Mouse (Mus musculus): ENCODE data around the gene Gm3269. TPM values are rescaled to one million over a fixed set of nuclear protein-coding genes. Genes with fewer than 3 reads are reported as not detected.
A peak's percentile ranks its signal among the peaks of the same experiment; 100 is the strongest.
"Not testable (repeated sequence)": the region's sequence is repeated elsewhere in the genome, so short reads cannot be mapped to it uniquely, and the experiment has no call there.

Gm3269 gene
- not detected in 2 replicates for polyA plus RNA-seq (2015; fragmentation: Nextera tagmentation; extraction: Ambion mirVana)

GRCm38 (mm10) chr14:4837806-4838205 lies at the start of gene Gm3269:
Gene Gm3269 (plus strand): TSS chr14:4838106.
- not testable (repeated sequence) for H3K27ac ChIP-seq (ENCODE audit: low read length); ATAC-seq; H3K4me1 ChIP-seq (ENCODE audit: control insufficient read depth, insufficient read depth, low read length); H3K27me3 ChIP-seq (ENCODE audit: control insufficient read depth, insufficient read depth, low read depth, low read length); H3K4me3 ChIP-seq (ENCODE audit: low read depth, low read length); H3K9me3 ChIP-seq (replicated peaks; ENCODE audit: control insufficient read depth, low read length, poor library complexity, severe bottlenecking); H3K9ac ChIP-seq (ENCODE audit: low read depth, low read length); H3K4me2 ChIP-seq (ENCODE audit: low read length); H3K36me3 ChIP-seq (ENCODE audit: control insufficient read depth, insufficient read depth, low read length)
- no CpG with 5 or more reads among the region's 4 CpGs for WGBS

GRCm38 (mm10) chr14:4806421-4806820 lies 31.5 kb upstream of the Gm3269 start:
- not testable (repeated sequence) for H3K27me3 ChIP-seq (ENCODE audit: control insufficient read depth, insufficient read depth, low read depth, low read length); H3K9me3 ChIP-seq (replicated peaks; ENCODE audit: control insufficient read depth, low read length, poor library complexity, severe bottlenecking); H3K36me3 ChIP-seq (ENCODE audit: control insufficient read depth, insufficient read depth, low read length); H3K27ac ChIP-seq (ENCODE audit: low read length); H3K9ac ChIP-seq (ENCODE audit: low read depth, low read length); H3K4me2 ChIP-seq (ENCODE audit: low read length); H3K4me3 ChIP-seq (ENCODE audit: low read depth, low read length); ATAC-seq; H3K4me1 ChIP-seq (ENCODE audit: control insufficient read depth, insufficient read depth, low read length)
- WGBS = 80% methylated on average over 6 of the region's 6 CpGs

GRCm38 (mm10) chr14:4821950-4822349 lies 16.0 kb upstream of the Gm3269 start:
- H3K36me3 ChIP-seq (ENCODE audit: control insufficient read depth, insufficient read depth, low read length); H3K27me3 ChIP-seq (ENCODE audit: control insufficient read depth, insufficient read depth, low read depth, low read length); H3K9ac ChIP-seq (ENCODE audit: low read depth, low read length); ATAC-seq; H3K4me2 ChIP-seq (ENCODE audit: low read length); H3K27ac ChIP-seq (ENCODE audit: low read length); H3K4me3 ChIP-seq (ENCODE audit: low read depth, low read length); H3K4me1 ChIP-seq (ENCODE audit: control insufficient read depth, insufficient read depth, low read length); H3K9me3 ChIP-seq (replicated peaks; ENCODE audit: control insufficient read depth, low read length, poor library complexity, severe bottlenecking): not testable (repeated sequence)
- WGBS = 93% methylated on average over 4 of the region's 7 CpGs

GRCm38 (mm10) chr14:4855299-4855980 lies 17.5 kb downstream of the Gm3269 start, which contains the start of gene Gm3264:
Gene Gm3264 (plus strand): TSS chr14:4855576.
- not testable (repeated sequence) for H3K27ac ChIP-seq (ENCODE audit: low read length); H3K4me1 ChIP-seq (ENCODE audit: control insufficient read depth, insufficient read depth, low read length); H3K27me3 ChIP-seq (ENCODE audit: control insufficient read depth, insufficient read depth, low read depth, low read length); ATAC-seq; H3K9me3 ChIP-seq (replicated peaks; ENCODE audit: control insufficient read depth, low read length, poor library complexity, severe bottlenecking); H3K36me3 ChIP-seq (ENCODE audit: control insufficient read depth, insufficient read depth, low read length)
- peak within 1 kb of the TSS; percentile 58 for H3K9ac ChIP-seq (ENCODE audit: low read depth, low read length)
- H3K4me2 ChIP-seq (ENCODE audit: low read length) = peak within 1 kb of the TSS; percentile 44
- WGBS = 6% methylated on average over 34 of the region's 59 CpGs
- peak within 1 kb of the TSS; percentile 43 for H3K4me3 ChIP-seq (ENCODE audit: low read depth, low read length)

- H3K9me3 ChIP-seq (replicated peaks; ENCODE audit: control insufficient read depth, low read length, poor library complexity, severe bottlenecking); H3K27me3 ChIP-seq (ENCODE audit: control insufficient read depth, insufficient read depth, low read depth, low read length); H3K4me2 ChIP-seq (ENCODE audit: low read length); H3K4me3 ChIP-seq (ENCODE audit: low read depth, low read length); H3K9ac ChIP-seq (ENCODE audit: low read depth, low read length); ATAC-seq; H3K36me3 ChIP-seq (ENCODE audit: control insufficient read depth, insufficient read depth, low read length); H3K27ac ChIP-seq (ENCODE audit: low read length); H3K4me1 ChIP-seq (ENCODE audit: control insufficient read depth, insufficient read depth, low read length): not testable (repeated sequence)
- WGBS = 75% methylated on average over 1 of the region's 3 CpGs
Measured at GRCm38 (mm10) chr14:4892116-4892515, 54.2 kb downstream of the Gm3269 start, which contains the start of gene Gm3278. Gene Gm3278 (plus strand): TSS chr14:4892416.

Other genes with a start within 250 kb of the Gm3269 start
- gene Gm8159, start 205.8 kb upstream of the Gm3269 start, polyA plus RNA-seq (2015; fragmentation: Nextera tagmentation; extraction: Ambion mirVana) = not detected in 2 replicates
- 1.7 and 1.9 TPM in 2 replicates for gene Gm3239, start 173.9 kb upstream of the Gm3269 start, polyA plus RNA-seq (2015; fragmentation: Nextera tagmentation; extraction: Ambion mirVana)
- gene Gm7876, start 128.9 kb upstream of the Gm3269 start, polyA plus RNA-seq (2015; fragmentation: Nextera tagmentation; extraction: Ambion mirVana) = not detected in 2 replicates
- gene Gm3252, start 111.3 kb upstream of the Gm3269 start, polyA plus RNA-seq (2015; fragmentation: Nextera tagmentation; extraction: Ambion mirVana) = 4.0 and 4.6 TPM in 2 replicates
- gene Gm9602, start 61.8 kb upstream of the Gm3269 start, polyA plus RNA-seq (2015; fragmentation: Nextera tagmentation; extraction: Ambion mirVana) = not detected in 2 replicates
- 2.9 and 3.8 TPM in 2 replicates for gene Gm3264, start 17.5 kb downstream of the Gm3269 start, polyA plus RNA-seq (2015; fragmentation: Nextera tagmentation; extraction: Ambion mirVana)
- gene Gm3278, start 54.3 kb downstream of the Gm3269 start, polyA plus RNA-seq (2015; fragmentation: Nextera tagmentation; extraction: Ambion mirVana) = not detected in 2 replicates
- not detected in 2 replicates for gene Gm8297, start 145.8 kb downstream of the Gm3269 start, polyA plus RNA-seq (2015; fragmentation: Nextera tagmentation; extraction: Ambion mirVana)
- gene Gm3298, start 177.8 kb downstream of the Gm3269 start, polyA plus RNA-seq (2015; fragmentation: Nextera tagmentation; extraction: Ambion mirVana) = 2.2 TPM in 1 of 2 replicates, not detected in the other
- not detected in 2 replicates for gene 4930555G01Rik, start 212.5 kb downstream of the Gm3269 start, polyA plus RNA-seq (2015; fragmentation: Nextera tagmentation; extraction: Ambion mirVana)
- 12.1 and 13.9 TPM in 2 replicates for gene Gm8281, start 232.9 kb downstream of the Gm3269 start, polyA plus RNA-seq (2015; fragmentation: Nextera tagmentation; extraction: Ambion mirVana)